Mouse (Mus musculus): ENCODE measurements around the gene Gm3285. TPM values are rescaled to one million over a fixed set of nuclear protein-coding genes. Genes with fewer than 3 reads are reported as not detected.

Gene Gm3285
- not detected in 4 replicates for total RNA-seq (2023; ENCODE audit: inconsistent age)

GRCm38 (mm10) chr10:77861675-77862074 lies at the start of gene Gm3285:
Gm3285 (plus strand) TSS chr10:77861975.

GRCm38 (mm10) chr10:77814382-77814781 lies 47.4 kb upstream of the Gm3285 start, which contains the start of gene Gm2696:
Gm2696 (plus strand) TSS chr10:77814682.

GRCm38 (mm10) chr10:77826951-77827350 lies 34.8 kb upstream of the Gm3285 start, which contains the start of gene Krtap10-4:
Krtap10-4 (minus strand) TSS chr10:77827095.

GRCm38 (mm10) chr10:77835647-77836046 lies 26.1 kb upstream of the Gm3285 start, which contains the start of gene Krtap10-10:
Krtap10-10 (plus strand) TSS chr10:77835947.

GRCm38 (mm10) chr10:77846503-77846902 lies 15.3 kb upstream of the Gm3285 start, which contains the start of gene Gm36176:
Gm36176 (plus strand) TSS chr10:77846803.

GRCm38 (mm10) chr10:77852559-77852958 lies 9.2 kb upstream of the Gm3285 start, which contains the start of gene Gm10318:
Gm10318 (plus strand) TSS chr10:77852859.

GRCm38 (mm10) chr10:77902211-77902893 lies 40.6 kb downstream of the Gm3285 start, which contains the start of gene Lrrc3:
Lrrc3 (minus strand) TSS chr10:77902536.

Other genes starting within 250 kb of the Gm3285 start
- 37.9 to 44.1 TPM (median 41.3 TPM) in 4 replicates for gene Ube2g2, start 239.7 kb upstream of the Gm3285 start, total RNA-seq (2023; ENCODE audit: inconsistent age)
- gene Tspear, start 175.4 kb upstream of the Gm3285 start, total RNA-seq (2023; ENCODE audit: inconsistent age), result 2.7 to 5.5 TPM (median 4.4 TPM) in 4 replicates
- not detected in 4 replicates for gene Gm19402, start 171.2 kb upstream of the Gm3285 start, total RNA-seq (2023; ENCODE audit: inconsistent age)
- gene Gm9508, start 164.7 kb upstream of the Gm3285 start, total RNA-seq (2023; ENCODE audit: inconsistent age), result not detected in 4 replicates
- gene Gm10272, start 155.3 kb upstream of the Gm3285 start, total RNA-seq (2023; ENCODE audit: inconsistent age), result not detected in 4 replicates
- gene Gm10024, start 150.5 kb upstream of the Gm3285 start, total RNA-seq (2023; ENCODE audit: inconsistent age), result not detected in 4 replicates
- not detected in 4 replicates for gene Gm10142, start 146.2 kb upstream of the Gm3285 start, total RNA-seq (2023; ENCODE audit: inconsistent age)
- gene Krtap12-1, start 141.4 kb upstream of the Gm3285 start, total RNA-seq (2023; ENCODE audit: inconsistent age), result not detected in 4 replicates
- not detected in 4 replicates for gene Gm10100, start 135.5 kb upstream of the Gm3285 start, total RNA-seq (2023; ENCODE audit: inconsistent age)
- gene Gm18596, start 119.3 kb upstream of the Gm3285 start, total RNA-seq (2023; ENCODE audit: inconsistent age), result not detected in 4 replicates
- gene Gm9736, start 110.6 kb upstream of the Gm3285 start, total RNA-seq (2023; ENCODE audit: inconsistent age), result not detected in 4 replicates
- gene Gm3233, start 102.3 kb upstream of the Gm3285 start, total RNA-seq (2023; ENCODE audit: inconsistent age), result not detected in 4 replicates
- gene Gm3238, start 90.7 kb upstream of the Gm3285 start, total RNA-seq (2023; ENCODE audit: inconsistent age), result not detected in 4 replicates
- gene Gm7138, start 85.0 kb upstream of the Gm3285 start, total RNA-seq (2023; ENCODE audit: inconsistent age), result not detected in 4 replicates
- gene Gm3250, start 79.4 kb upstream of the Gm3285 start, total RNA-seq (2023; ENCODE audit: inconsistent age), result not detected in 4 replicates
- not detected in 4 replicates for gene Gm7137, start 73.8 kb upstream of the Gm3285 start, total RNA-seq (2023; ENCODE audit: inconsistent age)
- gene Gm9639, start 66.9 kb upstream of the Gm3285 start, total RNA-seq (2023; ENCODE audit: inconsistent age), result not detected in 4 replicates
- not detected in 4 replicates for gene Gm19668, start 62.8 kb upstream of the Gm3285 start, total RNA-seq (2023; ENCODE audit: inconsistent age)
- gene Gm9507, start 50.1 kb upstream of the Gm3285 start, total RNA-seq (2023; ENCODE audit: inconsistent age), result not detected in 4 replicates
- gene Gm2696, start 47.3 kb upstream of the Gm3285 start, total RNA-seq (2023; ENCODE audit: inconsistent age), result not detected in 4 replicates
- not detected in 4 replicates for gene Krtap10-4, start 34.9 kb upstream of the Gm3285 start, total RNA-seq (2023; ENCODE audit: inconsistent age)
- gene Krtap10-10, start 26.0 kb upstream of the Gm3285 start, total RNA-seq (2023; ENCODE audit: inconsistent age), result not detected in 4 replicates
- not detected in 4 replicates for gene Gm36176, start 15.2 kb upstream of the Gm3285 start, total RNA-seq (2023; ENCODE audit: inconsistent age)
- not detected in 4 replicates for gene Gm10318, start 9.1 kb upstream of the Gm3285 start, total RNA-seq (2023; ENCODE audit: inconsistent age)
- gene Lrrc3, start 40.6 kb downstream of the Gm3285 start, total RNA-seq (2023; ENCODE audit: inconsistent age), result 0.16 to 0.19 TPM in 2 of 4 replicates, not detected in the others
- 17.7 to 30.3 TPM (median 24.5 TPM) in 4 replicates for gene Trpm2, start 108.6 kb downstream of the Gm3285 start, total RNA-seq (2023; ENCODE audit: inconsistent age)
- 8.2 to 11.2 TPM (median 8.8 TPM) in 4 replicates for gene 1810043G02Rik, start 116.5 kb downstream of the Gm3285 start, total RNA-seq (2023; ENCODE audit: inconsistent age)
- gene Pfkl, start 148.1 kb downstream of the Gm3285 start, total RNA-seq (2023; ENCODE audit: inconsistent age), result 74.1 to 88.4 TPM (median 80.7 TPM) in 4 replicates
- gene Dnmt3l, start 180.0 kb downstream of the Gm3285 start, total RNA-seq (2023; ENCODE audit: inconsistent age), result not detected in 4 replicates
- 0.87 to 2.5 TPM (median 1.9 TPM) in 4 replicates for gene Aire, start 181.6 kb downstream of the Gm3285 start, total RNA-seq (2023; ENCODE audit: inconsistent age)
- 233 to 266 TPM (median 256 TPM) in 4 replicates for gene Icosl, start 207.3 kb downstream of the Gm3285 start, total RNA-seq (2023; ENCODE audit: inconsistent age)

All from B cell, adult (primary cell).